Mouse (Mus musculus): ENCODE data around the gene Fzr1.

The Fzr1 gene

DNA sequence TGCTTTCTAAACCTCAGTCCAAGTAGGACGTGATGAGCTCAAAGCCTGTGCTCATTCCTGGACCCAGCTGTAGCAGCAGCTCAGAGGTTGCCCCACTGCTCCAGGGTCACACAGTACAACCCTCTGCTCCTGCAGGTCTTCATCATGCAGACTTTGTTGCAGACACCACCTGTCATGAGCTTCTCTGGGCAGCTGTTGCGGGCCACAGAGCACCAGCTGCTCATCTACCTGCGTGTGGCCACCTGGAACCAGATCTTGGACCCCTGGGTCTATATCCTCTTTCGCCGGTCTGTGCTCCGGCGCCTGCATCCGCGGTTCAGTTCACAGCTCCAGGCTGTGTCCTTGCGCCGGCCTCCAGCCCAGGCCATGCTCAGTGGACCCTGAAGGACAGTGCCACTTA, 44.0 kb downstream of the Fzr1 start:
- no peak for DNase-seq (ENCODE audit: extremely low spot score, low read depth, low spot score)

- no peak for DNase-seq (ENCODE audit: extremely low spot score, low read depth, low spot score)
Observed at GRCm38 (mm10) chr10:81332277-81332676, 46.0 kb downstream of the Fzr1 start.

DNA sequence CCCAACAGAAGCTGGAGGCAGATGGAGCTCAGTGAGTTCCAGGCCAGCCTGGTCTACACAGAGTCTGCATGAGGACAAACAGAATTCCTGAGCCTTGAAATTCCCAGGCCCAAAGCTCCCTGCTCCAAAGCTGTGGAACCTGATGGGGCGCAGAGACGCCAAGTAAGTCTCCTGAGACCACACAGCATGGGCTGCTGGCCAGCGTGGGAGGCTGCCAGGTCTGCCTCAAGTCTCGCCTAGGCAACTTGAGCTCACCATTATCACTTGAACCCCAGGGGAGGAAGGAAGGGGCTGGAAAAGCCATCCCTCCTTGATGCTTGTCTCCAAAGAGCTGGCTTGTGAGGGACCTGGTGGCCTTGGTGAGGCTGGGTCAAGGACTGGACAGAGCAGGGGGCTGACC, 48.3 kb downstream of the Fzr1 start:
- no peak for DNase-seq (ENCODE audit: extremely low spot score, low read depth, low spot score)

- DNase-seq (ENCODE audit: extremely low spot score, low read depth, low spot score): no peak
Observed at GRCm38 (mm10) chr10:81329194-81329975, 48.9 kb downstream of the Fzr1 start.

GRCm38 (mm10) chr10:81328386-81328785, 49.9 kb downstream of the Fzr1 start, which contains the start of gene Tbxa2r:
Tbxa2r (plus strand) TSS chr10:81328731.
- DNase-seq (ENCODE audit: extremely low spot score, low read depth, low spot score): no peak

DNA sequence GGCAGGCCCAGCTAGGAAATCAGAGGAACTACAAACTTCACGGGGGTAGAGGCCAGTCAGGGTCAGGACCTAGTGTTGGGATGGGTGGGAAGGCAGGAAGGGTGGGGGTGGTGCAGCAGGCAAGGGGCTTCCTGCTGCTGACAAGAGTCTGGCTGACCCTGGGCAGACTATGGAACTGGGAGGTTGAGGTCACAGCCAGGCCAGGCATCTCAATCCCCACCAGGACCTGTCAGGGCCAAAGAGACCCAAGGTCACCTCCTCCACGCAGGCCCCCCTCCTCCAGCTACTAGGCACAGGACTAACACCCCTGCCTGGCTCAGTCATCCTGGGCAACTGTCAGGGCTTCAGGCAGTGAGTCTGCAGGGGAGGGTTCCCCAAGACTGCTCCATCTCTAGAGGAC, 50.4 kb downstream of the Fzr1 start:
- no peak for DNase-seq (ENCODE audit: extremely low spot score, low read depth, low spot score)

DNA sequence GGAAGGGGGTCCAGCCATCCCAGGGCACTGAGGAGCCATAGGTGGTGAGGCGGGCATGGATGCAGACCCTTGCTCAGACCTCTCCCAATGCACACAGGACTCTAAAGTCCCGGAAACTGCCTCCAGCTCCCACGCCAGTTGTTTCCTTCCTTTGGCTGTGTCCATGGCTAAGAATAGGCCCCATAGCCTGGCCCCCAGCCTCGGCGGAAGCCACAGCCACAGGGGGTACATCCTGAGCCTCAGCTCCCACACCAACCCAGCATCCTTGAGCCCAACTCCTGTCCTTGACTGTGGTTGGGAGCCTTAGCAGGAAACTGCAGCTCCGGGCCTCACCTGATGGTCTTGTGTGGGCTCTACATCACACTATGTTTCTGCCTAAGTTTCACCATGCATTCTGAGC, 51.5 kb downstream of the Fzr1 start:
- DNase-seq (ENCODE audit: extremely low spot score, low read depth, low spot score): no peak

GRCm38 (mm10) chr10:81325781-81326180, 52.5 kb downstream of the Fzr1 start:
- DNase-seq (ENCODE audit: extremely low spot score, low read depth, low spot score): no peak

- no peak for DNase-seq (ENCODE audit: extremely low spot score, low read depth, low spot score)
Observed at GRCm38 (mm10) chr10:81325176-81325575, 53.1 kb downstream of the Fzr1 start.

- DNase-seq (ENCODE audit: extremely low spot score, low read depth, low spot score): no peak
Observed at GRCm38 (mm10) chr10:81323791-81324530, 54.4 kb downstream of the Fzr1 start.

DNA sequence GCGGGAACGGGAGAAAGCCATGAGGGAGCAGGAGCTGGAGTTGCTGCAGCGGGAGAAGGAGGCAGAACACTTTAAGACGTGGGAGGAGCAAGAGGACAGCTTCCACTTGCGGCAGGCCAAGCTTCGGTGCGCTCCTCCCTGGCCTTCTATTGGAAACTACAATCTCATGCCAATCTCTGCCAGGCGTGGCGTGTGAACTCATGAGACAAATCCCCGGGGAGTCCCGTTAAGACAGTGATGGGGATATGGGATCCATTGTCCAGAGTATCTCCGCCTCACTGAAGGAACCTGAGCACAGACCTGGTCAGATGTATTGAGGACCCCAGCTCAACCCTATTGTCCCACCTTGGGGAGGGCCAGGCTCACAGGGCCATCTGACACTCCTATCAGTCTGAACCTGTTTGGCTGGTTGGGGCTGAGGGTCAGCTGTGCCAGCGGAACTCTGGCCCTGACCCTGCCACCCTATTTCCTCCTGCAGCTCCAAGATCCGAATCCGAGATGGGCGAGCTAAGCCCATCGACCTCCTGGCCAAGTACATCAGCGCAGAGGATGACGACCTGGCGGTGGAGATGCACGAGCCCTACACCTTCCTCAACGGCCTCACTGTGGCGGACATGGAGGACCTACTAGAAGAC, 55.1 kb downstream of the Fzr1 start:
- no peak for DNase-seq (ENCODE audit: extremely low spot score, low read depth, low spot score)

GRCm38 (mm10) chr10:81322444-81322843, 55.9 kb downstream of the Fzr1 start:
- no peak for DNase-seq (ENCODE audit: extremely low spot score, low read depth, low spot score)

DNA sequence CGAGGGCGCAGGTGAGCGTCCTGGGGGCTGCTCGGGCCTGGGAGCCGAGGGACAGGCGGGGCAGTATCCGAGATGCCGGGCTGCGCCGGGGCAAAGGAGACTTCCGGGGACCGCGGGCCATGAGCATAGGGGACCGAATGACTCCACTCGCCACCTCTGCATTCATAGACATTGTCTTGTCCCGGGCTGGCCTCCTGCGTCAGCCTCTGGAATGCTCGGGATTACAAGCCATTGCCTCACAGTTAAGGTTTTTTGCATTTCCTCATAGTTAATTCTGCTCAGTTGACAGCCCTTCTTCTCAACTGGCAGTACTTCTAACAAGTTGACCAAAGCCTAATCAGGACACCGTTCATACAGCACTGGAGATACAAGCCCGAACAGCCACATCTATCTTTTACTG, 56.9 kb downstream of the Fzr1 start:
- no peak for DNase-seq (ENCODE audit: extremely low spot score, low read depth, low spot score)

GRCm38 (mm10) chr10:81320550-81321347, 57.6 kb downstream of the Fzr1 start, which contains the start of gene Cactin:
Cactin (plus strand) TSS chr10:81321103.
- DNase-seq (ENCODE audit: extremely low spot score, low read depth, low spot score): peak; percentile 100

DNA sequence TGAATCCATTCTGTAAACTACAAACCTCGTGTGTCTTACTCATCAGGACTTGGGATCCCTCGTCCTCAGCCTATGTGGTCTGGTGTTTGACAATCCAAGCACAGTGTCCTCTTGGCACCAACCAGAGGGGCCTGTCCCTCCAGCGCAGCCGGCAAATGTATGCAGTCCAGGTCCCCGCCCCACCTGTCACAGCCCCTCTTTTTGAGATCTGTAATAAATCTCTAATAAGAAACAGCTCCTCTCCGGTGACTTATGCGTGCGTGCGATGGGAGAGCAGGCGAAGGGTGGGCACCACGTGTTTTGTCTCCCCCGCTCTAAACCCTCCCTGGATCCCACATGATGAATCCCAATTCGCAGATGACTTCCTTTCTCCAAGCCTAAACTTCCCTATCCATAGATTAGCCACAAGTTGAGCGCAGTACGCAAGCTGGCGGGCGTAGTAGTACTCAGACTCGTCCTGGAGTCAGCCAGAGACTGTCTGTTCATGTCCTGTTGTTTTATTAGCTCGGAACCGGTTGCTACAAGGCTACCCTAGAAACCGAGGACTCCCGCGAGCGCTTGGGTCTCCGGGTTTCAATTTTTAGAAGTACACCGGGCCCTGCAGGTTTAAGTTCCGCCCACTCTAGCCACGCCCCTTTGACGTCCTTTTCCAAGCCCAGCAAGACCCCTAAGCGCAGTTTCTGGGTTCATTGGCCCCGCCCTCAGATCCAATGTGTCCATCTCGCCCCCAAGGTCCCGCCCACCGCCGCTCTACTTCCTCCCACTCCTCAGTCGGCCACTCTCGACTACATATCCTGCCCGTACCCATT, 58.4 kb downstream of the Fzr1 start:
- peak; percentile 98 for DNase-seq (ENCODE audit: extremely low spot score, low read depth, low spot score)

DNA sequence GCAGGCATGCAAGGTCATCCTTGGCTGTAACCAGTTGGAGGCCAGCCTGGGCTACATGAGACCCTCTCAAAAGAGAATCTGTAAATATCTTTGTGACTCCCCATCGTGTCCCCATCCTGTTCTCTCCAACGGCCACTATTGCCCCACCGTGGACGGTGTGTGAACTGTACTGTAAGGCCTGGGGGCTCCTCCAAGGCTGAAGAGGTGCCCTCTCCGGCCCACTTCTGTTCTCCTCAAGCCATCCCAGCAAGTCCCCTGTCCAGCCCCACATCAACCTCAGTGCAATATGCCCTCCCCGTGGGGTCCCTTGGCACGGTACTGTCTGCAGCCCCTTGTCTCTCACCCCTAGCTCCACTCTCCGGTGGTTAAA, 59.0 kb downstream of the Fzr1 start:
- DNase-seq (ENCODE audit: extremely low spot score, low read depth, low spot score): no peak

DNA sequence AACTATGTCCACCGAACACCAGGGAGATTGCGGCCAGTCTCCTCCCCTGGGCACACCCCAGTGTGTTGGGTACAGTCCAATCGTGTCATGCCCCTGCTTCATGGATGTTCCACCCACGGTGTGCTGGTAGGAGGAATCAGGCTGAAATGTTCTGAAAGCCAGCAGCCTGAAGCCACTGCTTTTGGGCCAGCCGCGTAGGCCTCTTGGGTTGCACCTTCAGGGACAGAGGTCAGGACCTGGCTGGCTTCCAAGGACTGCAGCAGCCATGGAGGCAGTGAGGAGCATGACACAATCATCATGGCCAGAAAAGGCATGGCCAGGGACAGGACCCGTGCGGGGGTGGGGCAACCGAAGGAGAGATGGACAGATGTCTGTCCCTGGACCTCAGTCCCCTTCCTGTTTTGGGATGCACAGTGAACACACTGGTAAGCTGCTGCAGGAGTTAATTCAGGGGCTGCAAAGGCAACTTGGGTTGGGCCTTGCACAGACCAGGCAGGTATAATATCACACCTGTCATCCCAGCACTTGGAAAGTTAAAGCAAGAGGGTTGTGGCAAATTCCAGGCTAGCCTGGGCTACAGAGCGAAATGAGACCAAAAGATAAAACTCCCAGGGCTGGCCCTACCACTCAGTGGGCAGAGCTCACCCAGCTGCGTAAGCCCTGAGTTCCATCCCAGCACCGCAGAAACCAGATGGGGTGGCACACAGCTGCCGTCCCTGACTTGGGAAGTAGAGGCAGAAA, 59.6 kb downstream of the Fzr1 start:
- no peak for DNase-seq (ENCODE audit: extremely low spot score, low read depth, low spot score)

- DNase-seq (ENCODE audit: extremely low spot score, low read depth, low spot score): no peak
Observed at GRCm38 (mm10) chr10:81317273-81317672, 61.0 kb downstream of the Fzr1 start.

GRCm38 (mm10) chr10:81316338-81317060, 61.8 kb downstream of the Fzr1 start:
- DNase-seq (ENCODE audit: extremely low spot score, low read depth, low spot score): no peak

Data from hindlimb bud, embryonic 11.5 days (tissue).